Mouse (Mus musculus): ENCODE results near the gene Olfr221.
"Not testable (repeated sequence)": the region's sequence is repeated elsewhere in the genome, so short reads cannot be mapped to it uniquely, and the experiment has no call there.

DNA sequence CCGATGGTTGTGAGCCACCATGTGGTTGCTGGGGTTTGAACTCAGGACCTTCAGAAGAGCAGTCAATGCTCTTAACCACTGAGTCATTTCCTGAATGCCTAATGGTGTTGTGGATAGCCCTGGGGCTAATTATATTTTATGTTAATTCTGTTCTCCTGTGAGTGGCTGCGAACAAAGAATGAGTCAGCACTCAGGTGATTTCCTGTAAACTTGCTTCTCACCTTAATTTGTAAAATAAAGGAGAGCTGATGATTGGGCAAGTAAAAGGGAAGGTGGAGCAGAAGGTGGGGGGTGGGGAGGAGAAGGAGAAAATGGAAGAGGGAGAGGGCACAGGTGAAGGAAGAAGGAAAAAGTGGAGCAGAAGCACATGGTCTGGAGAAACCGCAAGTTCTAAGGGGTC is 10.5 kb upstream of the Olfr221 start:
- TF ChIP-seq CTCF (conservative IDR thresholded peaks at IDR 0.05; ENCODE audit: insufficient read depth, insufficient read length, low read depth, low read length); POLR2A (IDR thresholded peaks at IDR 0.05; ENCODE audit: low read depth, low read length): not testable (repeated sequence)

All from kidney, adult 2 months (tissue).